In genomic region chr2:73279271-73280038, GRCm38 (mm10) we compare ENCODE assay signal across 9 mouse cellular contexts. TPM values are rescaled to one million over a fixed set of nuclear protein-coding genes. Genes with fewer than 3 reads are reported as not detected.
DNase-seq lines count a peak whose midpoint lies in the region; ATAC-seq and TF ChIP-seq lines count a peak whose summit lies in the region.
"Had no signal": no experiment of that assay in that cellular context is flagged by ENCODE, and none has a peak within 500 bp of the region (broad histone marks: within the 10 kb centered on the region; RNA-seq: fewer than 3 reads in every experiment).

No protein-coding gene starts in this region.

- H3K4me2 ChIP-seq in heart, embryonic 12.5 days, result peak overlapping the region; percentile 62
- peak overlapping the region; percentile 55; the same call in 1 of the 2 replicates for H3K4me2 ChIP-seq in heart, postnatal 0 days (ENCODE audit: low read depth, low read length)
- H3K4me2 ChIP-seq in midbrain, embryonic 12.5 days (replicated peaks), result peak overlapping the region; percentile 33

- H3K9me3 ChIP-seq in heart, embryonic 12.5 days (replicated peaks), result no peaks in the 10 kb centered on the region
- H3K9me3 ChIP-seq in G1E (replicated peaks), result peaks cover 3% of the 10 kb centered on the region
- no peaks in the 10 kb centered on the region for H3K9me3 ChIP-seq in heart, postnatal 0 days (replicated peaks; ENCODE audit: control insufficient read depth, low read length)
- H3K9me3 ChIP-seq in midbrain, embryonic 12.5 days, result no peaks in the 10 kb centered on the region

- no peak for TF ChIP-seq EP300 in heart, postnatal 0 days (IDR thresholded peaks at IDR 0.05; ENCODE audit: low read depth)

- TF ChIP-seq CTCF in G1E (IDR thresholded peaks at IDR 0.05; ENCODE audit: low read depth, low read length), result no peak
- TF ChIP-seq CTCF in heart, postnatal 0 days (IDR thresholded peaks at IDR 0.05; ENCODE audit: low read depth), result no peak

- 1% methylated on average over 29 of the region's 31 CpGs for WGBS in heart, embryonic 12.5 days
- 3% methylated on average over 31 of the region's 31 CpGs for WGBS in heart, postnatal 0 days
- WGBS in midbrain, embryonic 12.5 days, result under 1% methylated on average over 30 of the region's 31 CpGs

- no peaks in the 10 kb centered on the region for H3K36me3 ChIP-seq in heart, embryonic 12.5 days
- H3K36me3 ChIP-seq in G1E (replicated peaks), result no peaks in the 10 kb centered on the region
- no peaks in the 10 kb centered on the region for H3K36me3 ChIP-seq in heart, postnatal 0 days (replicated peaks; ENCODE audit: control insufficient read depth, insufficient read depth, low read length)
- no peaks in the 10 kb centered on the region for H3K36me3 ChIP-seq in midbrain, embryonic 12.5 days

- DNase-seq in heart, adult 9 months (ENCODE audit: low spot score in 2 of 2), result no peak
- no peak for DNase-seq in G1E (ENCODE audit: low spot score)
- DNase-seq in heart, postnatal 0 days (ENCODE audit: low spot score), result no peak
- DNase-seq in adrenal gland, adult 2 months, result no peak
- DNase-seq in urinary bladder, postnatal 4 days (ENCODE audit: low spot score in 2 of 2), result no peak
- DNase-seq in gastrocnemius, postnatal 10 days, result no peak

- no peak overlapping the region for H3K27ac ChIP-seq in heart, embryonic 12.5 days (ENCODE audit: poor library complexity, severe bottlenecking)
- no peak overlapping the region for H3K27ac ChIP-seq in heart, postnatal 0 days (ENCODE audit: low read depth)
- peak overlapping the region; percentile 27 for H3K27ac ChIP-seq in midbrain, embryonic 12.5 days (replicated peaks)

- peaks cover 49% of the 10 kb centered on the region for H3K27me3 ChIP-seq in heart, embryonic 12.5 days (replicated peaks)
- peaks cover 39% of the 10 kb centered on the region for H3K27me3 ChIP-seq in G1E (ENCODE audit: insufficient read depth, low read length)
- H3K27me3 ChIP-seq in heart, postnatal 0 days (ENCODE audit: control insufficient read depth, insufficient read depth, low read length), result peaks cover 71% of the 10 kb centered on the region
- H3K27me3 ChIP-seq in midbrain, embryonic 12.5 days, result peaks cover 55% of the 10 kb centered on the region

- H3K9ac ChIP-seq in heart, embryonic 12.5 days, result no peak overlapping the region
- no peak overlapping the region for H3K9ac ChIP-seq in heart, postnatal 0 days (replicated peaks; ENCODE audit: low read depth, low read length)
- no peak overlapping the region; the same call in 1 of the 2 replicates for H3K9ac ChIP-seq in midbrain, embryonic 12.5 days (replicated peaks)

- peak overlapping the region; percentile 31 for H3K4me3 ChIP-seq in heart, embryonic 12.5 days
- H3K4me3 ChIP-seq in G1E (ENCODE audit: low read depth, low read length), result peak overlapping the region; percentile 71
- peak overlapping the region; percentile 31 for H3K4me3 ChIP-seq in heart, postnatal 0 days (ENCODE audit: low read depth, low read length)
- H3K4me3 ChIP-seq in midbrain, embryonic 12.5 days, result peak overlapping the region; percentile 20
- H3K4me3 ChIP-seq: erythroblast, embryonic 14.5 days had no signal

- peaks cover 36% of the 10 kb centered on the region for H3K4me1 ChIP-seq in heart, embryonic 12.5 days (replicated peaks)
- H3K4me1 ChIP-seq in G1E (ENCODE audit: insufficient read depth, low read depth, low read length), result peaks cover 27% of the 10 kb centered on the region
- no peaks in the 10 kb centered on the region for H3K4me1 ChIP-seq in heart, postnatal 0 days (ENCODE audit: control insufficient read depth, insufficient read depth)
- peaks cover 30% of the 10 kb centered on the region for H3K4me1 ChIP-seq in midbrain, embryonic 12.5 days

- ATAC-seq in heart, embryonic 12.5 days (ENCODE audit: insufficient number of reproducible peaks, low FRiP score), result no peak
- ATAC-seq in G1E (ENCODE audit: extremely low read depth, insufficient number of reproducible peaks, low FRiP score, poor library complexity, severe bottlenecking), result no peak; the same call in 1 of the 2 replicates
- 0 out of 2 replicates have a peak, but pooled peaks have one; percentile 6 for ATAC-seq in heart, postnatal 0 days (ENCODE audit: insufficient read depth, low read depth)
- peak; percentile 28; the same call in 1 of the 2 replicates for ATAC-seq in midbrain, embryonic 12.5 days (ENCODE audit: low FRiP score, low read depth)

RNA-seq across cellular contexts. Expression of gene Sp9, which starts 7.7 kb away (rescaled TPM):
- not detected in 2 replicates for polyA plus RNA-seq in heart, embryonic 12.5 days (2016; fragmentation: Nextera tagmentation; extraction: Ambion mirVana)
- 0.23 TPM in 1 of 2 replicates, not detected in the other for total RNA-seq in G1E (2014; fragmentation: Nextera tagmentation)
- total RNA-seq in G1E (2017), result 0.27 and 0.35 TPM in 2 replicates
- polyA plus RNA-seq in G1E (2012), result 0.43 and 0.65 TPM in 2 replicates
- not detected in 2 replicates for total RNA-seq in heart, postnatal 0 days (2014; rRNA removed; ENCODE audit: low replicate concordance)
- polyA plus RNA-seq in heart, postnatal 0 days (2015; fragmentation: Nextera tagmentation; extraction: Ambion mirVana), result not detected in 2 replicates
- polyA plus RNA-seq in midbrain, embryonic 12.5 days (2016; fragmentation: Nextera tagmentation; extraction: Ambion mirVana), result 4.6 and 7.6 TPM in 2 replicates
- total RNA-seq in adrenal gland, adult 2 months (2021), result not detected
- polyA plus RNA-seq in adrenal gland, adult 2 months (2012; rRNA removed), result not detected in 2 replicates
- under 1 TPM in 1 of 2 experiments, not detected in 1; 0.05 TPM for total RNA-seq in gastrocnemius, postnatal 10 days (2021)
- polyA plus RNA-seq: erythroblast, embryonic 14.5 days had no signal

RNA-seq across cellular contexts. Expression of gene Scrn3, which starts 32.9 kb away (rescaled TPM):
- 14.9 and 16.5 TPM in 2 replicates for polyA plus RNA-seq in heart, embryonic 12.5 days (2016; fragmentation: Nextera tagmentation; extraction: Ambion mirVana)
- 53.1 and 58.5 TPM in 2 replicates for total RNA-seq in G1E (2014; fragmentation: Nextera tagmentation)
- 29.4 and 42.1 TPM in 2 replicates for total RNA-seq in G1E (2017)
- 2.3 and 2.8 TPM in 2 replicates for polyA plus RNA-seq in G1E (2012)
- total RNA-seq in heart, postnatal 0 days (2014; rRNA removed; ENCODE audit: low replicate concordance), result 10.5 and 16.3 TPM in 2 replicates
- polyA plus RNA-seq in heart, postnatal 0 days (2015; fragmentation: Nextera tagmentation; extraction: Ambion mirVana), result 13.5 and 13.8 TPM in 2 replicates
- 9.7 and 11.3 TPM in 2 replicates for polyA plus RNA-seq in midbrain, embryonic 12.5 days (2016; fragmentation: Nextera tagmentation; extraction: Ambion mirVana)
- 10 to 100 TPM; 19.1 to 28.1 TPM for total RNA-seq in adrenal gland, adult 2 months (2021)
- polyA plus RNA-seq in adrenal gland, adult 2 months (2012; rRNA removed), result 3.8 and 4.6 TPM in 2 replicates
- total RNA-seq in gastrocnemius, postnatal 10 days (2021), result 10 to 100 TPM; 20.2 to 21.8 TPM

RNA-seq across cellular contexts. Expression of gene Cir1, which starts 33.0 kb away (rescaled TPM):
- polyA plus RNA-seq in heart, embryonic 12.5 days (2016; fragmentation: Nextera tagmentation; extraction: Ambion mirVana), result 15.2 and 19.0 TPM in 2 replicates
- total RNA-seq in G1E (2014; fragmentation: Nextera tagmentation) (24.4 and 27.2 TPM in 2 replicates), G1E (2017) (15.7 and 21.7 TPM in 2 replicates)
- 11.9 and 12.8 TPM in 2 replicates for polyA plus RNA-seq in G1E (2012)
- 0.08 and 3.9 TPM in 2 replicates for total RNA-seq in heart, postnatal 0 days (2014; rRNA removed; ENCODE audit: low replicate concordance)
- polyA plus RNA-seq in heart, postnatal 0 days (2015; fragmentation: Nextera tagmentation; extraction: Ambion mirVana), result 20.0 and 24.3 TPM in 2 replicates
- 24.7 and 28.3 TPM in 2 replicates for polyA plus RNA-seq in midbrain, embryonic 12.5 days (2016; fragmentation: Nextera tagmentation; extraction: Ambion mirVana)
- 10 to 100 TPM; 14.0 to 21.7 TPM for total RNA-seq in adrenal gland, adult 2 months (2021)
- 0.36 and 0.40 TPM in 2 replicates for polyA plus RNA-seq in adrenal gland, adult 2 months (2012; rRNA removed)
- total RNA-seq in gastrocnemius, postnatal 10 days (2021), result 10 to 100 TPM; 14.7 to 15.2 TPM

Comparison
In these comparisons a context has a peak if more than half of its experiments do, and no peak if none do; other contexts are left out.
1. ATAC-seq: peak in heart, postnatal 0 days (single experiment) and midbrain, embryonic 12.5 days (single experiment); none in heart, embryonic 12.5 days (single experiment) and G1E (single experiment).
2. H3K4me3 ChIP-seq: peak in every context shown above with its lines; median percentile 71 in G1E; 31 in heart, embryonic 12.5 days; 31 in heart, postnatal 0 days; 20 in midbrain, embryonic 12.5 days.
3. Peak in every context shown above with its lines, with median percentiles within 50 percentile points of each other: H3K4me2 ChIP-seq.